Mouse (Mus musculus): ENCODE measurements around the gene Skiv2l.

GRCm38 (mm10) chr17:34897373-34898159 lies 47.6 kb upstream of the Skiv2l start:
- TF ChIP-seq CTCF (IDR thresholded peaks at IDR 0.05; ENCODE audit: extremely low read depth, insufficient read length, insufficient replicate concordance, low read depth, low read length) (no peak), POLR2A (IDR thresholded peaks at IDR 0.05; ENCODE audit: low read depth, low read length) (no peak)

All from small intestine, adult 2 months (tissue).